Mouse (Mus musculus) hindbrain, embryonic 11.5 days (tissue): Measurements from ENCODE around the gene Adnp. TPM values are rescaled to one million over a fixed set of nuclear protein-coding genes. Genes with fewer than 3 reads are reported as not detected.

Experiments used
- ATAC-seq: fragments of 200-750 bp; cut with Nextera tagmentation; 2 replicates; pipeline ENCODE4 v1.8.0; 2017; ENCODE audit warnings: mild to moderate bottlenecking, moderate TSS enrichment, moderate library complexity; ENCODE audit not compliant: low FRiP score
- DNase-seq: peaks from one replicate; pipeline ENCODE4 v3.0.0-alpha.2; 2015; ENCODE audit warnings: low spot score
- H3K27ac ChIP-seq: fragments of 300-500 bp; sonication (generic); 2 replicates; pipeline ENCODE4 v1.5.1; 2014; ENCODE audit warnings: mild to moderate bottlenecking, low read depth, low read length
- H3K27me3 ChIP-seq: fragments of 300-500 bp; sonication (generic); 2 replicates; pipeline ENCODE4 v1.6.1; 2014; ENCODE audit warnings: mild to moderate bottlenecking, low read length, moderate library complexity, mixed read lengths; ENCODE audit not compliant: control insufficient read depth, insufficient read depth
- H3K36me3 ChIP-seq: fragments of 300-500 bp; sonication (generic); 2 replicates; pipeline ENCODE4 v1.6.1; 2014; ENCODE audit warnings: mild to moderate bottlenecking, low read length, moderate library complexity, mixed read lengths; ENCODE audit not compliant: control insufficient read depth, insufficient read depth
- H3K4me1 ChIP-seq: fragments of 300-500 bp; sonication (generic); replicated peaks from 2 replicates; pipeline ENCODE4 v1.6.1; 2014; ENCODE audit warnings: low read length, mixed read lengths; ENCODE audit not compliant: control insufficient read depth, insufficient read depth
- H3K4me2 ChIP-seq: fragments of 300-500 bp; sonication (generic); replicated peaks from 2 replicates; pipeline ENCODE4 v1.6.1; 2014; ENCODE audit warnings: mild to moderate bottlenecking, low read depth, low read length
- H3K4me3 ChIP-seq: fragments of 300-500 bp; sonication (generic); 2 replicates; pipeline ENCODE4 v1.5.1; 2014; ENCODE audit warnings: low read depth, low read length
- H3K9ac ChIP-seq: fragments of 300-500 bp; sonication (generic); 2 replicates; pipeline ENCODE4 v1.6.1; 2014; ENCODE audit warnings: low read depth, low read length
- H3K9me3 ChIP-seq: fragments of 300-500 bp; sonication (generic); 2 replicates; pipeline ENCODE4 v1.6.1; 2016; ENCODE audit warnings: low read length; ENCODE audit not compliant: control insufficient read depth
- WGBS: fragments of 180-500 bp; shearing (Covaris S2); extraction: QIAGEN DNeasy Blood & Tissue Kit; methylation state at CpG from one replicate; pipeline ENCODE4 v1.1.7; 2014; 5-methylcytosine and 5-hydroxymethylcytosine counted together
- polyA plus RNA-seq: library from polyadenylated mRNA; unstranded; fragments of >200 nt; fragmentation: Nextera tagmentation; extraction: Ambion mirVana; gene quantifications from 2 replicates; pipeline ENCODE4 v1.2.1, GENCODE M21; 2014

The Adnp gene
- polyA plus RNA-seq, 1 experiment from 2014 or later, result 2.8 TPM

DNA sequence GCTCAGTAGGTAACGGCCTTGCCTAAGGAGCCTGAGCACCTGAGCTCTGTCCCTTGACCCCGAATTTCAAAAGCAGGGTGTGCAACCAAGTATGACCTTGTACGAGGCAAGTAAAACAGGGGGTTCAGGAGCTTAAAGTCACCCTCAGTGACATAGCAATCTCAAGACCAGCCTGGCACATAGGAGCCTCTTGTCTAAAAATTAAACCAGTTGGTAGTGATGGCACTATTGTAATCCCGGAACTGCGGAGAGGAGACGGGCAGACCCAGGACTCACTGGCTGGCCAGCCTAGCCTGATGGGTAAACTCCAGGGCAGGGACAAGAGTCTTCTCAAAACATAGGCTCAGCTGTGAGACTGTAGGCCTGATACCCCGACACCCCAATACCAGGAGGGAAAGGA, 51.2 kb downstream of the Adnp start:
- no peak overlapping the region for H3K4me3 ChIP-seq

GRCm38 (mm10) chr2:168154090-168154881, 52.6 kb downstream of the Adnp start:
- no peaks in the 10 kb centered on the region for H3K9me3 ChIP-seq
- ATAC-seq, result peak; percentile 92
- no peak overlapping the region for H3K4me3 ChIP-seq
- H3K4me2 ChIP-seq, result 0 out of 2 replicates have a peak overlapping the region, but pooled peaks have one; percentile 0
- 22% methylated on average over 14 of the region's 14 CpGs for WGBS
- H3K27ac ChIP-seq, result peak overlapping the region; percentile 48; the same call in 1 of the 2 replicates
- DNase-seq, result peak; percentile 97
- peak overlapping the region; percentile 31; the same call in 1 of the 2 replicates for H3K9ac ChIP-seq
- H3K36me3 ChIP-seq, result no peaks in the 10 kb centered on the region
- peaks cover 5% of the 10 kb centered on the region; the same call in 1 of the 2 replicates for H3K4me1 ChIP-seq
- H3K27me3 ChIP-seq, result no peaks in the 10 kb centered on the region

More for the DNA sequence above, 51.2 kb downstream of the Adnp start:
- WGBS, result 94% methylated on average over 7 of the region's 7 CpGs
- Histone ChIP-seq H3K9me3 (no peaks in the 10 kb centered on the region), H3K27me3 (peaks cover 3% of the 10 kb centered on the region; the same call in 1 of the 2 replicates), H3K9ac (no peak overlapping the region), H3K4me1 (peaks cover 5% of the 10 kb centered on the region; the same call in 1 of the 2 replicates), H3K36me3 (no peaks in the 10 kb centered on the region), H3K4me2 (no peak overlapping the region), H3K27ac (no peak overlapping the region)
- ATAC-seq, result no peak
- DNase-seq, result no peak

DNA sequence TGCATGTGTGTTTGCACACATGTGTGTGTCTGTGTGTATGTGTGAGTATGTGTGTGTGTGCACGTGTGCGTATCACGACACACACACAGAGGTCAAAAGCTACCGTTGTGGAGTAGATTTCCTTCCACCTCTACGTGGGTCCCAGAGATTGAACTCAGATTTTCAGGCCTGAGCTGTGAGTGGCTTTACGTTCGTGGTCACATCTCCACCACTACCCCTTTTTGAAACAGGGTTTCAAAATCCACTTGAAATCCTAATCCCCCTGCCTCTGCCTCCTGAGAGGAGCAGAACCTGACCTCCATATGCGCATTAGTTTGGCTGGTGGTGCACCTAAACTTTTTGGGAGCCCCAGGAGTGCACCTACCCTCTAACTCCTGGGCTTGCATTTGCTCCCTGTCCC, 57.7 kb downstream of the Adnp start:
- H3K4me1 ChIP-seq, result 0 out of 2 replicates have a peak, but pooled peaks cover 3% of the 10 kb centered on the region
- H3K27ac ChIP-seq, result no peak overlapping the region
- no peaks in the 10 kb centered on the region for H3K9me3 ChIP-seq
- H3K4me2 ChIP-seq, result no peak overlapping the region
- ATAC-seq (no peak), DNase-seq (no peak)
- 88% methylated on average over 8 of the region's 8 CpGs for WGBS
- no peaks in the 10 kb centered on the region for H3K36me3 ChIP-seq
- H3K4me3 ChIP-seq, result no peak overlapping the region
- no peak overlapping the region for H3K9ac ChIP-seq
- no peaks in the 10 kb centered on the region for H3K27me3 ChIP-seq

DNA sequence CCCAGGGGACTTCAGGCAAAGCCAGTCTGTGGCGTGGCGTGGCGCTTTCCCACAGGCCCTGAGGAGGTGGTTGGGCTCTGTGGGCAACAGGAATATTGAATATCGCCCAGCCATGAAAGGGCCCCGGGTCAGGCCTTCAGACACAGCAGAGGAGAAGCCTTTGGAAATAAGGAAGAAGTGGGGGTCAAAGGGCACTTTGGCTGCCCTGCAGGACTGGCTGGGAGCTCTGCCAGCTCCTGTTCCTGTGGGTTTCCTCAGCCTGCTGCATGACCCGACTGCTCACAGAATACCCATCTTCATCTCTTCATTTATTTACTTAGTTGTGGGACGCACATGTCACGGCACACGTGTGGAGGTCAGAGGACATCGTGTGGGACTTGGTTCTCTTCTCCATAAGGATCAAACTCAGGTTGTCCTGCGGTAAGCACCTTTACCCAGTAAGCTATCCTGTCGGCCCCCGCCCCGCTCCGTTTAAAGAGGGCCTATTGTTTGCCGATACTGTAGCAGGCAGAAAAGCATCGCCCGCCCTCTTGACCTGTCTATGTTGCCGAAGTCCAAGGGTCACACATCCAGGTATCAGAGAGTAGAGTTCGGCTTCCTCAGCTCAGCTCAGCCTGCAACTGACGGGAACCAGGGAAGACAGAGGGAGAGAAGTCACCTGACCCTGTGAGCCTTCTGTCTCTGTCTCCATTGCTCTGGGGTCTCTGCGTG, 59.0 kb downstream of the Adnp start:
- no peak overlapping the region for H3K27ac ChIP-seq
- WGBS, result 62% methylated on average over 22 of the region's 22 CpGs
- no peaks in the 10 kb centered on the region for H3K36me3 ChIP-seq

DNA sequence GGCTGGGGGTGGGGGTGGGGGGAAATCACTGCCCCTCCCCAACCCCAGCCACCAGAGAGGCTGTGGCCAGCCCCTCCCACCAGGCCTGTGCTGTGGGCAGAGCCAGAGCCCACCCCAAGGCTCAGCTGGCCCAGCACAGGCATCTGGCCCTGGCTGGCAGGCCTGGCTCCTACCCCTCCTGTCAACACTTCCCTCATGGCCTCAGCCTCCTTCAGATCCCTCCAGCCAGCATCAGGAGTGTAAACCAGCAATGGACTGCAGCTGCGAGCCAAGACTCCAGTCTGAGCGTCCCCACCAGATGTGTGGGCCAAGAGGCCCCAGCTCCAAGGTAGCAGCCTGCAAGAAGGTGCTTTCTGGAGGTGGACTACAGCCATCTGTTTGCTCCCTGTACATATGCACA, 61.5 kb downstream of the Adnp start:
- H3K27ac ChIP-seq, result no peak overlapping the region
- H3K4me2 ChIP-seq, result no peak overlapping the region
- H3K4me1 ChIP-seq, result no peaks in the 10 kb centered on the region
- no peak for ATAC-seq
- 87% methylated on average over 2 of the region's 2 CpGs for WGBS
- no peak for DNase-seq
- H3K27me3 ChIP-seq, result no peaks in the 10 kb centered on the region
- no peaks in the 10 kb centered on the region for H3K36me3 ChIP-seq
- no peak overlapping the region for H3K4me3 ChIP-seq
- H3K9me3 ChIP-seq, result no peaks in the 10 kb centered on the region
- H3K9ac ChIP-seq, result no peak overlapping the region

More for the DNA sequence above, 59.0 kb downstream of the Adnp start:
- Histone ChIP-seq H3K4me2 (no peak overlapping the region), H3K9me3 (no peaks in the 10 kb centered on the region), H3K9ac (no peak overlapping the region), H3K4me1 (no peaks in the 10 kb centered on the region), H3K27me3 (no peaks in the 10 kb centered on the region), H3K4me3 (no peak overlapping the region)
- ATAC-seq (no peak), DNase-seq (no peak)

DNA sequence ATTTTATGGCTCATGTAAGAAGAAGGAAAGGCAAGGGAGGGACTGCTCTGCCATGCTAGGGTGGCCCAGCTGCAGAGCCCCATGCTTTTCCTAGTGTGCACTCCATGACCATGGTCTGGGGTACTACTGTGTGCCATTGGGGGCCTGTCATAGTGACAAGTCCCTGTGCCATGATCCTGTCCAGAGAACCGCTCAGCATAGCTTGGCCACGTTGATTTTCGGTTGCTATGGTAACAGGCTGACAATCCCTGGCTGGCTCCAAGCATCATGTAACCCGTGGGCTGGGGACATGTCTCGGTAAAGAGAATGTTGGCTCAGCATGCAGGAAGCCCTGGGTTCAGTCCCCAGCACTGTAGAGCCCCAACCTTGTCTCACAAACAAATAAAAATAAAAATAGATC, 63.1 kb downstream of the Adnp start:
- DNase-seq (peak; percentile 24), ATAC-seq (no peak)
- Histone ChIP-seq H3K4me1 (no peaks in the 10 kb centered on the region), H3K4me3 (no peak overlapping the region), H3K27me3 (no peaks in the 10 kb centered on the region), H3K4me2 (no peak overlapping the region), H3K27ac (no peak overlapping the region), H3K9me3 (no peaks in the 10 kb centered on the region), H3K36me3 (no peaks in the 10 kb centered on the region), H3K9ac (no peak overlapping the region)
- WGBS, result 36% methylated on average over 5 of the region's 5 CpGs

DNA sequence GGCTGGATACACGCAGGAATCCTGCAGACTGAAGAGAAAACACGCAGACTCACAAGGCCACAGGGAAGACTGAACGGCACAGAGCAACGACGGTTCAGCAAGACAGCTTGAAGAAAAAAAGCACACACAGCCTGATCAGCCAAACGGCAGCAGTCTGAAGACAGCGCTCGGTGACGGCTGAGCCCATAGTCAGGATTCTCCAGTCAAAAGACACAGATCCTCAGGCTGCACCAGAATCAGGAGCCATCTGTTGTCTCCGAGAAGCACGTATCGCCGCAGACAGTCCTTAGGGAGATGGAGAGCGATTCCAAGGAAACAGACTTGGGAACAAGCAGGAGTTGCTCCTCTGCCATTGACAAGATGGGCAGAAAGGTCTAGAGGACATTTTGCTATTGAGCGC, 69.8 kb downstream of the Adnp start:
- Histone ChIP-seq H3K9ac (no peak overlapping the region), H3K4me1 (no peaks in the 10 kb centered on the region), H3K27me3 (no peaks in the 10 kb centered on the region), H3K36me3 (no peaks in the 10 kb centered on the region), H3K27ac (no peak overlapping the region), H3K9me3 (no peaks in the 10 kb centered on the region), H3K4me2 (no peak overlapping the region), H3K4me3 (no peak overlapping the region)
- DNase-seq, result no peak
- ATAC-seq, result no peak
- WGBS, result 74% methylated on average over 15 of the region's 15 CpGs
